Mouse (Mus musculus) limb, embryonic 11.5 days (tissue): ENCODE results near the gene Kif13a. TPM values are rescaled to one million over a fixed set of nuclear protein-coding genes. Genes with fewer than 3 reads are reported as not detected.

Experiments
- ATAC-seq: fragments of 200-750 bp; cut with Nextera tagmentation; 2 replicates; pipeline ENCODE4 v1.8.0; 2017; ENCODE audit warnings: low read depth; ENCODE audit not compliant: insufficient number of reproducible peaks, low FRiP score, low TSS enrichment
- DNase-seq: peaks from one replicate; pipeline ENCODE4 v3.0.0-alpha.2; 2015; ENCODE audit warnings: low spot score
- H3K27ac ChIP-seq: fragments of 300-500 bp; sonication (generic); replicated peaks from 2 replicates; pipeline ENCODE4 v1.5.1; 2014; ENCODE audit warnings: low read depth, mild to moderate bottlenecking, low read length
- H3K27me3 ChIP-seq: fragments of 300-500 bp; sonication (generic); 2 replicates; pipeline ENCODE4 v1.6.1; 2014; ENCODE audit warnings: mild to moderate bottlenecking, low read length, mixed read lengths; ENCODE audit not compliant: control insufficient read depth, insufficient read depth
- H3K36me3 ChIP-seq: fragments of 300-500 bp; sonication (generic); 2 replicates; pipeline ENCODE4 v1.6.1; 2014; ENCODE audit warnings: mild to moderate bottlenecking, low read length, moderate library complexity, mixed read lengths; ENCODE audit not compliant: control insufficient read depth, insufficient read depth
- H3K4me1 ChIP-seq: fragments of 300-500 bp; sonication (generic); 2 replicates; pipeline ENCODE4 v1.6.1; 2014; ENCODE audit warnings: low read length, mixed read lengths; ENCODE audit not compliant: control insufficient read depth, insufficient read depth
- H3K4me2 ChIP-seq: fragments of 300-500 bp; sonication (generic); 2 replicates; pipeline ENCODE4 v1.6.1; 2014; ENCODE audit warnings: low read depth, mild to moderate bottlenecking, moderate library complexity; ENCODE audit not compliant: severe bottlenecking
- H3K4me3 ChIP-seq: fragments of 300-500 bp; sonication (generic); 2 replicates; pipeline ENCODE4 v1.5.1; 2014; ENCODE audit warnings: low read depth, low read length
- H3K9ac ChIP-seq: fragments of 300-500 bp; sonication (generic); 2 replicates; pipeline ENCODE4 v1.6.1; 2014; ENCODE audit warnings: mild to moderate bottlenecking, low read length
- H3K9me3 ChIP-seq: fragments of 300-500 bp; sonication (generic); 2 replicates; pipeline ENCODE4 v1.6.1; 2016; ENCODE audit warnings: low read length; ENCODE audit not compliant: control insufficient read depth
- WGBS: fragments of 180-500 bp; shearing (Covaris S2); extraction: QIAGEN DNeasy Blood & Tissue Kit; methylation state at CpG from one replicate; pipeline ENCODE4 v1.1.7; 2014; 5-methylcytosine and 5-hydroxymethylcytosine counted together
- polyA plus RNA-seq: library from polyadenylated mRNA; unstranded; fragments of >200 nt; fragmentation: Nextera tagmentation; extraction: Ambion mirVana; gene quantifications from 2 replicates; pipeline ENCODE4 v1.2.1, GENCODE M21; 2014

The Kif13a gene
- polyA plus RNA-seq, 1 experiment from 2014 or later = 14.2 TPM

DNA sequence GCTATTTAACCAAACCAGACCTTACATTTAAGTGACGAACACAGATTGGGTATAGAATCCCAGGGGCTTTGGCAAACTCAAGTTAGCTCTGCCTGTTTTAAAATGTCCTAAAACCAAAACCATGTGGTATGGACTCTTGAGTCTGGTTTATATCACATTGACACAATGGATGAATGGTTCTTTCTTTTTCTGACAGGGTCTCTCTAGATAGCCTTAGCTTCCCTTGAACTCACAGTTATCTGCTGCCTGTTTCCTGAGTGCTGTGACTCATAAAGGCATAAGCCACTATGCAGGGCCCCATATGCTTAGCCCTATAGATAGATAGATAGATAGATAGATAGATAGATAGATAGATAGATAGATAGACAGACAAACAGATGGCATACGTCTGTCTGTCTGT, 142.8 kb downstream of the Kif13a start:
- DNase-seq = no peak
- Histone ChIP-seq H3K4me2 (no peak overlapping the region), H3K9ac (no peak overlapping the region), H3K9me3 (no peaks in the 10 kb centered on the region), H3K27ac (no peak overlapping the region), H3K4me1 (no peaks in the 10 kb centered on the region), H3K27me3 (no peaks in the 10 kb centered on the region), H3K36me3 (no peaks in the 10 kb centered on the region; the same call in 1 of the 2 replicates), H3K4me3 (no peak overlapping the region)
- 88% methylated on average over 2 of the region's 2 CpGs for WGBS
- ATAC-seq = no peak

DNA sequence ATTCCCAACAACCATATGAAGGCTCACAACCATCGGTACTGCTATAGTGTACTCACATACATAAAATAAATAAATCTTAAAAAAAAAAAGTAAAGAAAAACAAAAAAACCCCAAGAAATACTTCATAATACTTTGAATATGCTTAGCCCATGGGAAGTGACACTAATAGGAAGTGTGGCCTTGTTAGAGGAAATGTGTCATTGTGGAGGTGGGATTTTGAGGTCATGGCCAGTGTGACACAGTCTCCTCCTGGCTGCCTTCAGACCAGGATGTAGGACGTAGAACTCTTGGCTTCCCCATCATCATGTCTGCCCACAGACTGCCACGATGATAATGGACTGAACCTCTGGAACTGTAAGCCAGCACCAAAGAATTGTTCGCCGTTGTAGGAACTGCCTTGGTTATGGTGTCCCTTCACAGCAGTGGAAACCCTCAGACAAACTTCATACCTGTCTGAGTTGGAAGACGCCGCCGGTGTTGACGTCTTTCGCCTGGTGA, 143.6 kb downstream of the Kif13a start:
- DNase-seq = no peak
- Histone ChIP-seq H3K4me2 (no peak overlapping the region), H3K36me3 (no peaks in the 10 kb centered on the region; the same call in 1 of the 2 replicates), H3K9ac (no peak overlapping the region), H3K4me1 (no peaks in the 10 kb centered on the region), H3K9me3 (no peaks in the 10 kb centered on the region), H3K27ac (no peak overlapping the region), H3K4me3 (no peak overlapping the region), H3K27me3 (no peaks in the 10 kb centered on the region)
- no peak for ATAC-seq
- 96% methylated on average over 10 of the region's 10 CpGs for WGBS

DNA sequence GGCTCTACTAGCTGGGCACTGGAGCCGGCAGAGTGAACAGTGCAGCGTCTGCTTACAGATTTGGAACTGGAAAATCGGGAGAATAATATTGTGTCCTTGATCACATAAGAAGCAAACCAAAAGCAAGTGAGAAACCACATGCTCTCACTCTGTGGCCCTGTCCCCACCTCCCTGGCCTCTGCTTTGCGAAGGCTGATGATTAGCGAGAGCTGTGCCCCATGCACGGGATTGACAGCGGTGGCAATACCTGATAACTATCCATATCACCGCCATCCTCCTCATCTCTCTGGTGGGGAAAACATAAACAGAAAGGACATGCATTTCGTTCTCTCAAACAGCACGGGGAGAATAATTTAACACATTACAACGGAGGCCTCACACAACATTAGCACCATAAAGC, 149.3 kb downstream of the Kif13a start:
- no peak overlapping the region for H3K9ac ChIP-seq
- H3K9me3 ChIP-seq = no peaks in the 10 kb centered on the region
- WGBS = 86% methylated on average over 11 of the region's 11 CpGs
- no peaks in the 10 kb centered on the region for H3K36me3 ChIP-seq
- no peak overlapping the region for H3K4me3 ChIP-seq
- no peak overlapping the region for H3K4me2 ChIP-seq
- H3K27me3 ChIP-seq = no peaks in the 10 kb centered on the region
- no peak for ATAC-seq
- no peaks in the 10 kb centered on the region for H3K4me1 ChIP-seq
- no peak overlapping the region for H3K27ac ChIP-seq
- no peak for DNase-seq

DNA sequence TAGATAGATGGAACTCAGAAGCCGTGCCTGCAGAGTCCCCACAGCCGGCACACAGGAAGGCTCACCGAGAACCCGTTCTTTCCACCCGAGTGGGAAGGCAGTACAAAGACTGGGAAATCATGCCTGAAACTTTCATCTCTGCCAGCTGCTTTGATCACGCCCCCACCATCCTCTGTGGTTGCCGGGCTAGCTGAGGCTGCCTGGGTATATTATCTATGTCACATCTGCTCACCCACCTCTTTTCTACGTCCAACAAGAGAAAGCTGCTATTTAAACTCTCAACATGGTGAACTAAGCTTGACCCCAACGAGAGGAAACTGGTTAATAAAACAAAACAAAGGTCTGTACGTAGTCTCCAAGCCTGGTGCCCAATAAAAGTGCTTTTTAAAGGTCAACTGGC, 149.8 kb downstream of the Kif13a start:
- ATAC-seq = no peak
- Histone ChIP-seq H3K4me2 (no peak overlapping the region), H3K9ac (no peak overlapping the region), H3K4me1 (no peaks in the 10 kb centered on the region), H3K27me3 (no peaks in the 10 kb centered on the region), H3K4me3 (no peak overlapping the region), H3K9me3 (no peaks in the 10 kb centered on the region), H3K27ac (no peak overlapping the region), H3K36me3 (no peaks in the 10 kb centered on the region)
- 58% methylated on average over 10 of the region's 10 CpGs for WGBS
- DNase-seq = no peak

DNA sequence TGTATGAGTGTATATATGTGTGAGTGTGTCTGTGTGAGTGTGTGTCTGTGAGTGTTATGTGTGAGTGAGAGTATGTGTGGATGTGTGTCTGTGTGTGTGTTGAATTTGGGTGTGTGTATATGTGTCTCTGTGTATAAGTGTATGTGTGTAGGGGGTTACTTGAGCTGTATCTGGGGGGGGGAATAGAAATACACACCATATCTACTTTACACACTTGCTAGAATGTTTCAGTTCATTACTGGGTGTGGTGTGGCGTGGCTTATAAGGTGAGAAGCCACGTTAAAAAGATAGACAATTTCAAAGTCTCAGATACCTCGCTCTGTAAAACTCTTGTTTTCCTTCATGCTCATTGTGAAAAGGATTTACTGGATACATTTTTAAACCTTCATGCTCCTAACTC, 152.2 kb downstream of the Kif13a start:
- 81% methylated on average over 3 of the region's 3 CpGs for WGBS
- no peaks in the 10 kb centered on the region for H3K27me3 ChIP-seq
- H3K4me2 ChIP-seq = no peak overlapping the region
- no peak overlapping the region for H3K27ac ChIP-seq
- H3K36me3 ChIP-seq = peaks cover 7% of the 10 kb centered on the region
- DNase-seq (no peak), ATAC-seq (no peak)
- no peak overlapping the region for H3K4me3 ChIP-seq
- H3K9me3 ChIP-seq = no peaks in the 10 kb centered on the region
- H3K9ac ChIP-seq = no peak overlapping the region
- no peaks in the 10 kb centered on the region for H3K4me1 ChIP-seq

DNA sequence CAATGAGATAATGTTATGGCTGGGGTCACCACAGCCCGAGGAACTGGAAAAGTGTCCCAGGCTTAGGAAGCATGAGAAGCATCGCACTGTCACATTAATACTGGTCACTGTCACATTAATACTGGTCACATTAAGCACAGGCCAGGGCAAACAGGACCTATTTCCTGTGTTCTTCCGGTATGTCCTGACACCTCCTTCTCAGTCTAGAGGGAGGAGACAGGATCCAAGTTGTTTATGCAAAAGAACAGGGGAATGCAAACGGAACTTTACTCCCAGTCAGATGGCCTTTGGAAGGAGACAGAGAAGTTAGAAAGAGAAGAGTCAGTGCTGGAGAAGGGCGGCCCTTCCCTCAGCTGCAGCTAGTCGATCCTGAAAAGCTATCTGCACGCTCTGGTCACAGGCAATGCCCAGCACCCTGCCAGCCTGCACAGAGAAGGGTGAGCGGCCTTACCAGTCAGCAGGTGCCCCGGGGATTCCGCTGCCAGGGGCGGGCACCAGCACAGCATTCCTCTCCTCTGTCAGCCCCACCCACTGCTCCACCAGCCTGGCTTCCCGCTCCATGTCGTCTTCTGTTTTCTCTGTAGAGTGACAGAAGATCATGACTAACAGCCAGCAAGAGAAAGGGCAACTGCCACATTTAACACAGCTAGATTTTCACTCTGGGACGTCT, 152.9 kb downstream of the Kif13a start:
- no peak overlapping the region for H3K9ac ChIP-seq
- H3K4me2 ChIP-seq = no peak overlapping the region
- DNase-seq = no peak
- peaks cover 10% of the 10 kb centered on the region for H3K36me3 ChIP-seq
- 78% methylated on average over 14 of the region's 14 CpGs for whole genome bisulfite sequencing
- no peaks in the 10 kb centered on the region for H3K27me3 ChIP-seq
- no peak for ATAC-seq
- H3K4me1 ChIP-seq = no peaks in the 10 kb centered on the region
- no peaks in the 10 kb centered on the region for H3K9me3 ChIP-seq
- no peak overlapping the region for H3K4me3 ChIP-seq
- H3K27ac ChIP-seq = no peak overlapping the region

DNA sequence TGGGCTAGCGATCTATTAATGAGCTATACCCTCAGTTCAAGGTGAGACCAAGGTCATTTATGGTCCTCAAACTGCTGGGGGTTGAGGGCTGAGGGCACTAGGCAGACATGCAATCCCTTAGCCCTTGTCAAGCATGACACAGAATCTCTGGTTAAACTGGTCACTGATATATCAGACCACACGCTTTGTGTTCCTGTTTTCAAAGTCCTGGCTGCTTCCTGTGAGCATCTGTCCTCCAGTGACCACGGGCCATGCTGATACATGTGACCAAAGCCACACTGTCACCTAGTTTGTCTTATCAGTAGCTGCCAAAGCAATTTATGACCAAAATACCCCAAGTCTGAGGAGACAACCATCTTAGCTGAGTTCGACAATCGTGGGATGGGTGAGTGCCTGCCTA, 154.7 kb downstream of the Kif13a start:
- Histone ChIP-seq H3K4me1 (no peaks in the 10 kb centered on the region), H3K9ac (no peak overlapping the region), H3K27me3 (no peaks in the 10 kb centered on the region), H3K36me3 (peaks cover 10% of the 10 kb centered on the region), H3K9me3 (no peaks in the 10 kb centered on the region), H3K4me3 (no peak overlapping the region), H3K4me2 (no peak overlapping the region), H3K27ac (no peak overlapping the region)
- 90% methylated on average over 5 of the region's 5 CpGs for WGBS
- no peak for DNase-seq
- ATAC-seq = no peak

DNA sequence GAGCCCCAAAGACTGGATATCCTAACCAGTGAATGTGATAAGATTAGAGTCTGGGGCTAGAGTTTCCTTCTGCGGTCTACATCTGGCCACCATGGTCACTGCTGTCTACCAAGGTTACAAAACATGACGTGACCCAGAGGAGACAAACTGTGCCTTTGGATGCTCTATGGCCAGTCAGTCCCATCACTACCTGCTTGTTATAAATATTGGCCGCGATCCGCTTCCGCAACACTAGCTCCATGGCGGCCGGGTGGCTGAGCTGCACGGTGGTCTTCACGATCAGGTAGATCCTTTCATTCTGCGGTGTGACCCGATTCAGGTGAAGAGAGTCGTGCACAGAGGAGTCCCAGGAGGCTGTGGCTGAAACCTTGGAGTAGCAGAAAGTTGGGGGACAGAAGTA, 157.1 kb downstream of the Kif13a start:
- no peak overlapping the region for H3K9ac ChIP-seq
- 97% methylated on average over 13 of the region's 13 CpGs for WGBS
- no peak overlapping the region for H3K4me3 ChIP-seq
- no peak overlapping the region for H3K27ac ChIP-seq
- H3K4me1 ChIP-seq = no peaks in the 10 kb centered on the region
- DNase-seq (no peak), ATAC-seq (no peak)
- H3K27me3 ChIP-seq = no peaks in the 10 kb centered on the region
- no peaks in the 10 kb centered on the region for H3K9me3 ChIP-seq
- H3K36me3 ChIP-seq = peaks cover 10% of the 10 kb centered on the region
- no peak overlapping the region for H3K4me2 ChIP-seq

DNA sequence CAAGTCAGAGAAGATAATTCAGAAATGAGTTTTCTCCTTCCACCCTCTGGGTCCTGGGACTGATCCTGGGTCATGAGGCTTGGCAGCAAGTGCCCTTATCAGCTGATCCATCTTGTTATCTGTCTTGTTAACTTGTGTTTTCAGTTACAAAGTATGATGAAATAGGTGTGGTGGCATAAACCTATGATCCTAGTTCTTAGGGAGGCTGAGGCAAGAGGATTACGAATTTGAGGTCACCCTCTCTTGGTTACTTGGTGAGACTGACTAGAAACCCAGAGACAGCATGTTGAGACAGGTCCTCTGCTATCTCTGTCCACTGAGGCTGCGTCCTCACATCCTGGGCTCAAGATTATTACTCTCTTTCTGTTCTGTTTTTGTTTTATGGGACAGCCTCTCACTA, 164.3 kb downstream of the Kif13a start:
- 95% methylated on average over 2 of the region's 2 CpGs for WGBS
- Histone ChIP-seq H3K4me1 (no peaks in the 10 kb centered on the region), H3K27ac (no peak overlapping the region), H3K9ac (no peak overlapping the region), H3K9me3 (no peaks in the 10 kb centered on the region), H3K27me3 (no peaks in the 10 kb centered on the region), H3K4me3 (no peak overlapping the region), H3K36me3 (no peaks in the 10 kb centered on the region; the same call in 1 of the 2 replicates), H3K4me2 (no peak overlapping the region)
- no peak for ATAC-seq
- DNase-seq = no peak
